Mouse (Mus musculus) c-Kit-negative CD71-positive TER-119-positive erythroid progenitor cells, embryonic 14.5 days (primary cell): Measurements from ENCODE around the gene Hoxa5.

Experiments
- DNase-seq: peaks from one replicate; pipeline ENCODE4 v3.0.0-alpha.2; 2013; ENCODE audit warnings: low read depth, low spot score

Hoxa5 gene

GRCm38 (mm10) chr6:52177061-52177735 lies 27.2 kb downstream of the Hoxa5 start, which contains the start of gene 5730596B20Rik:
Gene 5730596B20Rik (plus strand): TSS chr6:52177498.
- no peak for DNase-seq

GRCm38 (mm10) chr6:52176391-52176790 lies 28.0 kb downstream of the Hoxa5 start:
- DNase-seq, result no peak

- no peak for DNase-seq
These were observed 28.5 kb downstream of the Hoxa5 start for GRCm38 (mm10) chr6:52175864-52176263.

- DNase-seq, result no peak
These were observed 29.2 kb downstream of the Hoxa5 start for GRCm38 (mm10) chr6:52174968-52175751.

- no peak for DNase-seq
These were observed 30.7 kb downstream of the Hoxa5 start for GRCm38 (mm10) chr6:52173648-52174047.

- DNase-seq, result no peak
These were observed 31.9 kb downstream of the Hoxa5 start for GRCm38 (mm10) chr6:52172501-52172900.

- no peak for DNase-seq
These were observed 32.4 kb downstream of the Hoxa5 start for GRCm38 (mm10) chr6:52171938-52172337.

GRCm38 (mm10) chr6:52171331-52171730 lies 33.1 kb downstream of the Hoxa5 start:
- DNase-seq, result no peak

GRCm38 (mm10) chr6:52170898-52171223 lies 33.5 kb downstream of the Hoxa5 start:
- no peak for DNase-seq

GRCm38 (mm10) chr6:52170166-52170897 lies 34.1 kb downstream of the Hoxa5 start:
- DNase-seq, result no peak

GRCm38 (mm10) chr6:52169499-52170165 lies 34.8 kb downstream of the Hoxa5 start:
- no peak for DNase-seq

- no peak for DNase-seq
These were observed 36.0 kb downstream of the Hoxa5 start for GRCm38 (mm10) chr6:52168191-52169055.

GRCm38 (mm10) chr6:52167736-52168161 lies 36.6 kb downstream of the Hoxa5 start:
- no peak for DNase-seq

- DNase-seq, result no peak
These were observed 37.2 kb downstream of the Hoxa5 start for GRCm38 (mm10) chr6:52167176-52167575.

- DNase-seq, result no peak
These were observed 37.8 kb downstream of the Hoxa5 start for GRCm38 (mm10) chr6:52166431-52167077.

- no peak for DNase-seq
These were observed 38.7 kb downstream of the Hoxa5 start for GRCm38 (mm10) chr6:52165441-52166370.

- no peak for DNase-seq
These were observed 39.6 kb downstream of the Hoxa5 start, which contains the start of gene Hoxa2 for GRCm38 (mm10) chr6:52164626-52165440. Gene Hoxa2 (minus strand): TSS chr6:52164831.

GRCm38 (mm10) chr6:52164051-52164625 lies 40.2 kb downstream of the Hoxa5 start:
- no peak for DNase-seq
